Mouse (Mus musculus): ENCODE data around the gene Cbx3.

Cbx3 gene
- long read RNA-seq, experiment 1, partial matches to known transcripts: 0 of 26 reads
- long read RNA-seq, experiment 1, other reads (novel, unspliced or antisense): 24 of 26 reads
- long read RNA-seq, experiment 2, partial matches to known transcripts: 3 of 4 reads
- long read RNA-seq, experiment 2, other reads (novel, unspliced or antisense): 1 of 4 reads

- intact Hi-C loops (cut with DNase I): loop anchor here (10.0 kb wide), 1 partner anchor 86 kb away; no protein-coding TSS in a partner anchor
These were observed at the start of gene Cbx3 for GRCm38 (mm10) chr6:51470311-51471178. Gene Cbx3 (plus strand): TSS chr6:51470360.

- intact Hi-C loops (cut with DNase I): no loop called here
These were observed 46.6 kb upstream of the Cbx3 start for GRCm38 (mm10) chr6:51423466-51424122.

- intact Hi-C loops (cut with DNase I): no loop called here
These were observed 45.6 kb upstream of the Cbx3 start for GRCm38 (mm10) chr6:51424537-51424936.

GRCm38 (mm10) chr6:51432535-51433397 is 37.4 kb upstream of the Cbx3 start, which contains the start of gene Nfe2l3:
Gene Nfe2l3 (plus strand): TSS chr6:51432670.
- intact Hi-C loops (cut with DNase I): no loop called here

- intact Hi-C loops (cut with DNase I): no loop called here
These were observed 35.9 kb upstream of the Cbx3 start for GRCm38 (mm10) chr6:51434270-51434669.

GRCm38 (mm10) chr6:51437665-51438064 is 32.5 kb upstream of the Cbx3 start:
- intact Hi-C loops (cut with DNase I): no loop called here

- intact Hi-C loops (cut with DNase I): no loop called here
These were observed 31.3 kb upstream of the Cbx3 start for GRCm38 (mm10) chr6:51438826-51439330.

GRCm38 (mm10) chr6:51442191-51442835 is 27.8 kb upstream of the Cbx3 start:
- intact Hi-C loops (cut with DNase I): no loop called here

GRCm38 (mm10) chr6:51452927-51453503 is 17.1 kb upstream of the Cbx3 start:
- intact Hi-C loops (cut with DNase I): no loop called here

- intact Hi-C loops (cut with DNase I): no loop called here
These were observed 15.2 kb upstream of the Cbx3 start for GRCm38 (mm10) chr6:51454949-51455348.

GRCm38 (mm10) chr6:51456198-51456597 is 14.0 kb upstream of the Cbx3 start:
- intact Hi-C loops (cut with DNase I): no loop called here

- intact Hi-C loops (cut with DNase I): no loop called here
These were observed 12.9 kb upstream of the Cbx3 start for GRCm38 (mm10) chr6:51457283-51457682.

GRCm38 (mm10) chr6:51457770-51458387 is 12.3 kb upstream of the Cbx3 start:
- intact Hi-C loops (cut with DNase I): no loop called here

- intact Hi-C loops (cut with DNase I): no loop called here
These were observed 11.2 kb upstream of the Cbx3 start for GRCm38 (mm10) chr6:51458925-51459312.

GRCm38 (mm10) chr6:51459313-51460020 is 10.7 kb upstream of the Cbx3 start:
- intact Hi-C loops (cut with DNase I): no loop called here

- intact Hi-C loops (cut with DNase I): no loop called here
These were observed 10.2 kb upstream of the Cbx3 start for GRCm38 (mm10) chr6:51460021-51460360.

- intact Hi-C loops (cut with DNase I): no loop called here
These were observed 9.8 kb upstream of the Cbx3 start for GRCm38 (mm10) chr6:51460363-51460762.

GRCm38 (mm10) chr6:51467649-51468048 is 2.5 kb upstream of the Cbx3 start:
- intact Hi-C loops (cut with DNase I): no loop called here

Data from adrenal gland (tissue).